Mouse (Mus musculus): ENCODE results near the gene Apoc2.

GRCm38 (mm10) chr7:19633855-19634254, 43.9 kb downstream of the Apoc2 start:
- TF ChIP-seq POLR2A (IDR thresholded peaks at IDR 0.05; ENCODE audit: insufficient read depth, low read depth, low read length) (no peak), CTCF (IDR thresholded peaks at IDR 0.05) (no peak)

Measured in heart, adult 2 months (tissue).